ENCODE assay signal across 27 mouse cellular contexts in the genomic region with DNA sequence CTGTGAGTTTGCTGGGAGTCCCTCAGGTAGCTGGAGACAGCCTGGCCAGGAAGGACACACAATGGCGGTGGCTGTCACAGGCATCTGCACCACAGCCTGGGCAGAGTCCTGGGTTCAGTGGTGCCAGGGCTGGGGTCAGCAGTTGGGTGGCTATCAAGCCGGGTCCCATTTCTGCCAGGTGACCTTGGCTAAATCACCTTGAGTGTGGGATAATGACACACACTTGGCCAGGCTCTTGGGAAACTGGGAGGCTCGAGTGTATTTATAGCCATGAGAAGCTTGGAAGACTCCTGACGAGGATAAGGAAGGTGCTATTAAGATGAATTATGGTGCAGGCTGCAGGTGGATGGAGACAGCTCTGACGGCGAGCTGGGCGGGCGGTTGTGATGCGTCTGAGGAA. TPM values are rescaled to one million over a fixed set of nuclear protein-coding genes. Genes with fewer than 3 reads are reported as not detected.
"Had no signal": no experiment of that assay in that cellular context is flagged by ENCODE, and none has a peak within 500 bp of the region (broad histone marks: within the 10 kb centered on the region; RNA-seq: fewer than 3 reads in every experiment).

No protein-coding gene starts in this region.

- H3K27me3 ChIP-seq: limb, embryonic 13.5 days; midbrain, embryonic 13.5 days; neural tube, embryonic 12.5 days; neural tube, embryonic 15.5 days had no signal

- H3K27ac ChIP-seq: layer of hippocampus, adult 2 months; limb, embryonic 10.5 days; limb, embryonic 13.5 days; liver, embryonic 12.5 days; liver, embryonic 15.5 days; macrophage; midbrain, embryonic 10.5 days; midbrain, embryonic 13.5 days; neural tube, embryonic 12.5 days; neural tube, embryonic 15.5 days had no signal

- H3K9me3 ChIP-seq: limb, embryonic 10.5 days; limb, embryonic 13.5 days; liver, embryonic 12.5 days; liver, embryonic 15.5 days; midbrain, embryonic 10.5 days; midbrain, embryonic 13.5 days; neural tube, embryonic 12.5 days; neural tube, embryonic 15.5 days had no signal

- H3K36me3 ChIP-seq: limb, embryonic 10.5 days; limb, embryonic 13.5 days; liver, embryonic 12.5 days; liver, embryonic 15.5 days; midbrain, embryonic 10.5 days; midbrain, embryonic 13.5 days; neural tube, embryonic 12.5 days; neural tube, embryonic 15.5 days had no signal

- H3K4me1 ChIP-seq: limb, embryonic 13.5 days; midbrain, embryonic 10.5 days; midbrain, embryonic 13.5 days; neural tube, embryonic 12.5 days; neural tube, embryonic 15.5 days had no signal

- DNase-seq: kidney, adult 9 months; kidney, postnatal 14 days; layer of hippocampus, adult 9-11 months; liver; lung, adult 18-20 months; retina, postnatal 1 day; right cerebral cortex, postnatal 25 days; thymus, adult 2 months; thymus, postnatal 14 days; thymus, postnatal 4 days had no signal

- H3K4me3 ChIP-seq: layer of hippocampus, adult 2 months; limb, embryonic 10.5 days; limb, embryonic 13.5 days; liver, embryonic 12.5 days; liver, embryonic 15.5 days; megakaryocyte, embryonic 14.5 days; midbrain, embryonic 10.5 days; midbrain, embryonic 13.5 days; neural tube, embryonic 12.5 days; neural tube, embryonic 15.5 days had no signal

RNA-seq across cellular contexts. Expression of gene Padi3, which starts 5.8 kb away (rescaled TPM):
- total RNA-seq: layer of hippocampus, adult 2 months; layer of hippocampus, postnatal 25 days; left cerebral cortex, adult 18-20 months; left cerebral cortex, postnatal 25 days had no signal
- polyA plus RNA-seq: large intestine, adult 2 months; midbrain, embryonic 16.5 days; neural tube, embryonic 12.5 days; neural tube, embryonic 15.5 days; small intestine, adult 2 months had no signal

RNA-seq across cellular contexts. Expression of gene Padi4, which starts 30.6 kb away (rescaled TPM):
- total RNA-seq: layer of hippocampus, adult 2 months; layer of hippocampus, postnatal 25 days; left cerebral cortex, adult 18-20 months; left cerebral cortex, postnatal 25 days had no signal

RNA-seq across cellular contexts. Expression of gene Padi1, which starts 41.0 kb away (rescaled TPM):
- total RNA-seq: layer of hippocampus, adult 2 months; layer of hippocampus, postnatal 25 days; left cerebral cortex, adult 18-20 months; left cerebral cortex, postnatal 25 days had no signal
- polyA plus RNA-seq: liver, embryonic 12.5 days; macrophage; midbrain, embryonic 13.5 days; small intestine, adult 2 months had no signal
